Mouse (Mus musculus): Measurements from ENCODE around the gene Wdr59.

GRCm38 (mm10) chr8:111517466-111517865 lies 4.4 kb downstream of the Wdr59 start:
- TF ChIP-seq EP300 (optimal IDR thresholded peaks at IDR 0.05) (no peak), CTCF (IDR thresholded peaks at IDR 0.05; ENCODE audit: low read depth) (no peak)

Data from stomach, postnatal 0 days (tissue).